Mouse (Mus musculus) ZHBTc4 (cell line): ENCODE data around the gene Ube2b.
A peak's percentile ranks its signal among the peaks of the same experiment; 100 is the strongest.

Experiments
- DNase-seq: peaks from one replicate; pipeline ENCODE4 v3.0.0-alpha.2; 2011; ENCODE audit warnings: low read depth, low spot score

Gene Ube2b

DNA sequence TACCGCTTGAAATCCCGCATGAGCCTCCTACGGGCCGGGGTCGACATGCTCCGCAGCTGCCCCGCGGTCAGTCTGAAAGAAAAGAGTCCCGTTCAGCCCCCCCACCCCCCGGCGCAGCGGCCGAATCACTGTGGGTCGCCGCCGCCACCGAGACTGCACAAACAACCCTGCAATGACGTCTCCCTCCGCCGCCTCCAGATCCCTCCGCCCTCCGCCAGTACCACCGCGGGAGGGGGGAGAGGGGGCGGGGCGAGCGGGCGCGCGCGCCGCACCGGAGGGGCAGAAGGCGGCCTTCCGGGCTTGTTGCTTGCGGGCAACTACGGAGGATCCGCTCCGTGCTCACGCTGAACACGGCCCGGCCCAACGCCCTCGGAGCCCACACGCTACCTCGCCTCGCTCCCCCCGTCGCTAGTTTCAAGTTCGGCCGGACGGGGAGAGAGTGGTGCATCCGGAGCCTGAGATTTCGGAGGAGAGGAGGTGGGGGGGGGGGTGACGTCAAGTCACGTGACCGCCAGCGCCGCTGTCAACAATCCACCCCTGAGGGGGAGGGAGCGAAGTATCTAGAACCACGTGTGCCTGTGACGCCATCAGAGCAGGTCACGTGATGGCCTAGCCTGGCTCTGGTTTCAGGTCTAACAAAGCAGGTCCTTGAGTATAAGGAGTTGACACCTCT, at the start of gene Ube2b:
Gene Ube2b, minus strand, starts transcription at position 473 of the 673 bp plus-strand sequence.
- peak; percentile 99 for DNase-seq

- DNase-seq, result peak; percentile 30
Measured at GRCm38 (mm10) chr11:52046446-52047165, 46.0 kb upstream of the Ube2b start.

GRCm38 (mm10) chr11:52044156-52044555, 43.6 kb upstream of the Ube2b start:
- peak; percentile 10 for DNase-seq

DNA sequence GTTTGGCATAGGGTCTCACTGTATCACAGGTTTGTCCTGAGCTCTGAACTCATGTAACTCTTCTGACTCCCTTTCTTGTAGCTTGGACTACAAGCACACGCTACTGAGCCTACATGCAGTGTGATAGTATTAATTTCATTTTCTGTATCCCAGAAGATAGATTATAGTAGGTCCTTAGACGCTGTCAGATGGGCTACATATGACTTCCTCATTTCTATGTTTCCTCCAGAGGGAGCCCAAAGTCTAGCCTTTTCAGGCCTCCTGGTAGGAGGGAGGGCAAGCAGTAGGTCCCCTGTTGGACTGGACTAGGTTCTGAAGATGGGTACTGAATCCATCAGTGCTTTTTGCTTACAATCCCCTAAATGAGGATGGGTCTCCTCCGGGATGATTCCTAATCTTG, 42.7 kb upstream of the Ube2b start:
- DNase-seq, result no peak

DNA sequence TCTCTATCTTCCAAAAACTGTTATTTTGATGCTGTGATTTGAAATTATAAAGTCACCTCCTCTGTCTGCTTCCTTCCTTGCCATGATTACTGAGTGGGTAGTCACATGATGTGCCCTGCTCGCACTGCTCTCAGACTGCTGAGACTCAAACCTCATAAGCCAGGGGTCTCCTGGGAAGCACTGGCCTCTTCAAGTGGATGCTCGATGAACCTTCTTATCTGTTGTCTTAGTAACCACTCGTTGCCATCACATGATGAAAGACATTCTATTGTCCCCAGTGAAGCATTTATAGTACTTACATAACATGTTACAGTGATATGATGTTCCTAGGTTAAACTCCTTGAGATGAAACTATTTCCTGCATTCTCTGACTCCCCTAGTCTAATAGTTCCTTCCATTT, 37.1 kb upstream of the Ube2b start:
- no peak for DNase-seq

DNA sequence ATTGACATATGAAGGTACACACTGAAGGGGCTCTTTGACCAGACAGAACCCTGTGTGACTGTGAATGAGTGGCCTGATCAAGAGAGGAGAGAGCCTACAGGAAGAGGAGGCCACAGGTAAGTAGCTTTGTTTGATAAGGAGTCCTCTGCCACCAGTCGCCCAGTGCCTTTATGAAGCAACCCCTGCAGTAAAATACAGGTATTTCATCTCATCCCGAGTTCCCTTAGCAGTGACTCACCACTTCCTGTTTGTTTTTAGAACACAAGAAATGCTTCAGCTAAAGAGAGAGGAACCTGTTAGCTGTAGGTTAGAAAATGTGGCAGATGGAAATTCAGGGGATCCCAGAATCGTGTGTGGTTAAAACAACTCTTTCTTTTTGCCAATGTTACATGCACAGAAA, 35.3 kb upstream of the Ube2b start:
- DNase-seq, result no peak

DNA sequence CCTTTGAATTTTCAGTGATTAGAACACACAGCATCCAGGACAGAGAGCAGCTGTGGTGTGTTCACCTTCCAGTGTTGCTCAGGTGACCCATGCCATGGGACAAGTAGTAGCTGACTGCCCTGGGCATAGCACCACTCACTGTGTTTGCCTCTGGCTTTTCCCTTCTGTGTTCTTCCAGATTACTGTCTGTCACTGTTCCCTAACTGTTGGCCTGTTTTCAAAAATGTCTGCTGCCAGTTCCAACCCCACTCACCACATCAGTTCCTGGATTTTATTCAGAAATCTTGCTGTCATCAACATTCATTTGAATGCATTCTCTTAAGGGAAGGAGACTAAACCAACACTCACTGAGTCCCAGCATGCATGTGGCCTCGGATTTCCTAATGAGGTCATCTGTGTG, 33.4 kb upstream of the Ube2b start:
- DNase-seq, result no peak

- DNase-seq, result peak; percentile 82
Measured at GRCm38 (mm10) chr11:52032356-52032755, 31.8 kb upstream of the Ube2b start.

GRCm38 (mm10) chr11:52018217-52018616, 17.7 kb upstream of the Ube2b start:
- no peak for DNase-seq

GRCm38 (mm10) chr11:52011541-52011940, 11.0 kb upstream of the Ube2b start:
- DNase-seq, result no peak

- no peak for DNase-seq
Measured at GRCm38 (mm10) chr11:52011011-52011410, 10.4 kb upstream of the Ube2b start.

DNA sequence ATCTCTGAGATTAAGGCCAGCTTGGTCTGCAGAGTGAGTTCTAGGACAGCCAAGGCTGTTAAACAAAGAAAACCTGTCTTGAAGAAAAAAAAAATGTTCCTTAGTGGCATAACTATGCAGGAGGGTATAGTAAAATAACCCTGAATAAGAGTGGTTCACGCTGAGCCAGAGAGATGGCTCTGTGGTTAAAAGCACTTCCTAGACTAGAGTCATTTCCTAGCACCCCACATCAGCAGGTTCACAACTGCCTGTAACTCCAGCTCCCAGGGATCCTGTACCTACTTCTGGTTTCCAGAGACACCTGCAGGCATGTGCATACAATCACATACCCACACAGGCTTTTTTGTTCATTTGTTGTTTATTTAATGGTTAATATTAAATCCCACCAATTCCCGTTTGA, 5.0 kb upstream of the Ube2b start:
- no peak for DNase-seq

DNA sequence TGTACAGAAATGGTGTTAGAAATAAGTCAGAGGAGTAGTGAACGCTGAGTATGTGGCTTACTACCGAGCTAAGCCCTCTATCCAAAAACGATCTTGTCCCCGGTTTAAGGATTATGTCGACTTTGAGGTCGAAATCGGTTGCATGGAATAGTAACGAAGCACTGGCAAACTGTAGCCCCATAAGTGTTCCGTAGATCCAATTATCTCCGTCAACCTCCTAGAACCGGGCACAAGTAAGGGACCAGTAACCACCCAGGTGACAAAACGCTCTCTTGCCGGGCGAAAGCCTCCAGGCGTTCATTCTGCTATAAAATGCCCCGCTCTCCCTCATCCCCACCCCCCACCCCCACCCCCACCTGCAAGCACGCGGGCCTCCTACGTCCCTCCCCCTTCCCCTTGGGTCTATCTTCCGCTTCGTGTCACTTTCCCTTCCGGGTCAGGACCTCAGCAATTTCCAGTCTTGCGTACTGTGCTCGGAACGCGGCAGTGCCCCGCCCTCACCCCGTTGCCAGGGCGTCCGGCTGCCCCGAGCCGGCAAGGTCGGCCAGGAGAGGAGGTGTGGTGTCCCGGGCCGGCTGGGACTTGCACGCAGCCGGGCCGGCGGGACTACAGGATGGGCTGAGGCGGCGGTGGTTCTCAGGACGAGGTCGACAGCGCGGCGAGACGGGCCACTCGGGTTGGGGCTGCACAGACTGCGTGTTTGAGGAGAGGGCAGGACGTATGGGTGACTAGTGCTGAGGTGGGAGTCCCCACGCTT, 3.4 kb upstream of the Ube2b start, which contains the start of gene Cdkl3:
Gene Cdkl3, plus strand, starts transcription at position 450 of the 757 bp plus-strand sequence.
- peak; percentile 99 for DNase-seq

DNA sequence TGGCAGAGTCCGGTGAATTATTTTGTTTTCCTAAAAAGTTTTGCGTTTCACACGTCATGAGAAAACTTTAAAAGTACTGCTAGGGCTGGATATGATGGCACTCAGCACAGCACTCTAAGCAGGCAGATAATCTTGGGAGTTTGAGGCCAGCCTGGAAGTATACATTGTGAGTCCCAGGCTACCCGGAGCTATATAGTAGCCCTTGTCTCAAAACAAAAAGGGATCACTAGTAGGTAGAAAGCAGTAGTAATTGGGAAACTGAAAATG, 2.9 kb upstream of the Ube2b start:
- DNase-seq, result no peak

GRCm38 (mm10) chr11:52002842-52003504, 2.4 kb upstream of the Ube2b start:
- DNase-seq, result peak; percentile 21

DNA sequence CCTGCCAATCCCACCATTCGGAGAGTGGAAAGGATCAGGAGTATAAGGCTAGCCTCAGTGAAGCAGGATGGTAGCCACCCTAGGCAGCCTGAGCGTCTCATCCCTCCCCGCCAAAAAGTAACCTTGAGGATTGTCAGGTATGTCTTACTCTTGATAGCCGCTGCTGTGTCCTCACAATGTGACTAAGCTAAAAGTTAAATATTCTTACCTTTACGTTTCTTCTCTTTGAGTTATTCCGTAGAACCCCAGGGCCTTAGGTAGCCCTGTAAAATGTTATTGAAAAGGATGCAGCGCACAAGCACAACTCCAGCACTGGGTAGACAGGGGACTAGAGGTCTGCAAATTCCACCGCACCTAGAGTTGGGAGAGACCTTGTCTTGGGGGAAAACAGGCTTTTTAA, 1.3 kb upstream of the Ube2b start:
- no peak for DNase-seq

DNA sequence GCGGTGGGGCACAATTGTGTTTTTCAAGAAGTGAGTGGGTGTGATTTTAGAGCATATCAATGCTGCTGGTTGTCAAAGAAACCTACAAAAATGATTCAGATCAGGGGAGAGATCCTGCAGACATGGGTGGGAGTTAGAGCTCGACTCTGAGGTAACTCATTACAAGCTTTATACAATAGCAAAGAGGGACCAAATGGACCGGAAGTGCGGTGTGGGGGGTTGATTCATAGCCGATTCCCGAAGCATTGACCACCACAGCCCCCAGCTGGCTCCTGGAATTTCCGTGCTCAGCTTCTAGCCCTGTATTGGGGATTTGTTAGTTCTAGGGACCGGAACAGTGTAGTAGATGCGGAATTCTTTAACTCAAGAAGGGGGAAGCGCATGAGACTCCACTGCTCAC, 779 bp upstream of the Ube2b start:
- peak; percentile 8 for DNase-seq

GRCm38 (mm10) chr11:51999611-52000289, 812 bp downstream of the Ube2b start:
- DNase-seq, result peak; percentile 86

GRCm38 (mm10) chr11:51971644-51972043, 28.9 kb downstream of the Ube2b start:
- DNase-seq, result no peak

DNA sequence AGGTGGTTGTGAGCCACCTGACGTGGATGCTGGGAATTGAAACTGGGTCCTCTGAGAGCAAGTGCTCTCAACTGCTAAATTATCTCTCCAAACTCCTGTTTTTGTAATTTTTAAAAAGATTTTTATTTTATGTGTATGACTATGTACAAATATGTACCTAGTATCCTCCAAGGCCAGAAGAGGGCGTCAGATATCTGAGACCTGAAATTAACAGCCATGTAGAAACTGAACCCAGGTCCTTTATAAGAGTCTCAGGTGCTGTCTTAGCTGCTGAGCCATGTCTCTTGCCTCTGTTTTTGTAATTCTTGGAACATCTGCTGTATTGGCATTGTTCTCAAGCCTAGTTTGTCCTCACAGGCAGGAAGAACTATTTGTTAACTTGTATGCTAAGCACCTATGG, 31.1 kb downstream of the Ube2b start:
- peak; percentile 30 for DNase-seq

DNA sequence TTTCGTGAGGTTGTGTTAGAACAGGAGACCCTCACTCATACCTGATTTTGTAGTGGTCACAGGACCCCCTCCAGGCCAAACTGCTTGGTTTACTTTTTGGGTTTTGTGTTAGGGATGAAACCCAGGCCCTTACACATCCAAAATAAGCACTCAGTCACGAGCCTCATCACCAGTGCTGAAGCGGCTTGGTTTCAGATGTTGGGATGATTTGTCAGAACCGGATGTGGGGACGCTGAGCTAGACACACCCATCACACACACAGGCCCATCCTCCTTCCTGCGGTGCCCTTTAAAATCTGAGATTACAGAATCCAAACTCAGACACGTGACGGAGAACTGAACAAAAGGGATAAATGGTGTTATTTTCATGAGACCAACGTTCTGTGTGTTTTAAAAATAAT, 31.7 kb downstream of the Ube2b start:
- DNase-seq, result peak; percentile 43
